Mouse (Mus musculus) urinary bladder, postnatal 10 days (tissue): ENCODE data around the gene Ctdsp2.

Source experiments
- DNase-seq: peaks from one replicate; pipeline ENCODE4 v3.0.0; 2022; ENCODE audit warnings: low spot score

Ctdsp2 gene

DNA sequence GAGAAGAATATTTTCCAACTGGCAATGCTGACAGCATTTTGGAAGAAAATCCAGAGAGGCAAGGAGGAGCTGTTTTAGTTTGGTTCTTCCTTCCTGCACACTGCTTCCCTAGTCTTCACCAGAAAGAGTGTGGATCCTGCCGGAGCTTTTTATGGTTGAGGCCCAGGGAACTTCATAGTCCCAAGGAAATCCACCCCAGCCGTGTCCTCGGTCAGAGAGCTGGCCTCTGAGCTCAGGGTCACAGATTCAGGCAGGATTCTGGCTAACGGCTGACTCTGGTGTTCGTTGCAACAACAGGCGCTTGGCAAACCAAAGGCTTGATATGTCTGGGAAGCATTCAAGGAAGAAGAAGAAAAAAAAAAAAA, 15.6 kb upstream of the Ctdsp2 start:
- DNase-seq, result no peak

DNA sequence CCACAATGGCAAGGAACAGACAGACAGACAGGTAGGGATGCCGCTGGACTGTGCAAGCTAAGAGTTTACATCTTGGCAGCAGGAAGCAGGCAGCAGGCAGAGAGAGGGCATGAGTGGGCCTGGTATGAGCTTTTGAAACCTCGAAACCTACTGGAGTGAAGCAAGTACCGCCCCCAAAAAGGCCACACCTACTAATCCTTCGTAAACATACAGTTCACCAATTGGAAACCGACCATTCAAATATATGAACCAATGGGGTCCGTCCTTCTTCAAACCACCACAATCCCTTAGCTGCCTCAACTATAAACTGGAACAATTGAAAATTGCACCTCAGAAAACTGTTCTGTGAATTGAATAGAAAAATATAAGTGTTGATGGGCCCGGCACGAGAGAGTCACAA, 14.7 kb upstream of the Ctdsp2 start:
- DNase-seq, result no peak

DNA sequence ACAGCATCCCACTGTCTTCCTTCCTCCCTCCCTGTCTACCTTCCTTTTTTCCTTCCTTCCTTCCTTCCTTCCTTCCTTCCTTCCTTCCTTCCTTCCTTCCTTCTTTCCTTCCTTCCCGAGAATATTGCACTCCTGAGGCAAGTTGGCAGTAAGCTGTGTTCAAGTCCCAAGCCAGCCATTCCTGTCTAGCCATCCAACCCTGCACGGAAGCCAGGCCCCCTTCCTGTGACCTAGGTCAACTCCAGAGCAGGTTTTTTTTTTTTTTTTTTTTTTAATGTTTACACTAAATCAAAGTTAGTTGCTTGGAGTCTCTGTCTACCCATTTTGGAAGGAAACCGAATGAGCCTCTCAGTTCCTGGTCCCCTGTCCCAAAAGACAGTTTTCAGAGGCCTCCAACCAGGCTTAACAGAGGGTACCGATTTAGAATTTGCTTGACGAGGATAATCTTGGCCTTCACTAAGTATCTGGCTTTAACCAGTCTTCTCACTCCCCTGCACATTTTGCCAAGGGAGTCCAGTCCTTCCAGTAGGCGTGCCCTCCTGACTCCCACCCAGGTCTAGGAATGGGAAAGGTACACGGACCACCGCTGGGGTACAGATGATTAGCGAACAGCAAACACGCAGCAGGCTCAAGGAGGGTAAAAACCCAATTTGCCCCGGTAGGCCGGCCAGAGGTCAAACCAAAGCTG, 7.0 kb upstream of the Ctdsp2 start:
- DNase-seq, result no peak

DNA sequence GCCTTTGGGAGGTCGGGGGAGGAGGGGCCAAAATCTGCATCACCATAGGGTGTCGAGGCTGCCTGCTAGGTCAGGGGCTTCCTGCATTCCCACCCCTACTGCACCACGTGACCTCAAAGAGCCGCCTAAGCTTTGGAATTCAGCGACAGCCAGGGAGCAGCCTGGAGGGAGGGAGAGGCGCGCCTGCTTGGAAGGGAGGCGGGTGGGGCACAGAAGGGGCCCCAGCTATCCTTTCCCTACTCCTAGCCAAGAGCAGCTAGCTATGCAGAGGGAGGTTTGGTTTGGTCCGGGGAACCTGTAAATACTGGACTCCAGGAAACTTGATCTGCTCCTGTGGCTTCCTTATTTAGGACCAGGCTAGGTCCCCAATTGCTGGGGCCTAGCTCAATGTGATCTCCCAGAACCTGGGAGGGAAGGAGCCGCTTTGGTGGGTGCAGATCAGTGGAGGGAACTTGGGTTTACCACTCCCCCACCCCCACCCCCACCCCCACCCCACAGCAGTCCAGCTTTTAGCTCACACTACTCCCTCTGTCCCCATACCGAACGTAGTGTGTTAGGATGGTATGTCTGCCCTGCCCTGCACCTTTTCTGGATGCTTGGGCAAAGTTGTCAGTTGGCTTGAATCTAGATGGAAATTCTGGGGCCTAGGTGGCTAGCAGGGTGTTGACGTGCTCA, 6.3 kb upstream of the Ctdsp2 start:
- no peak for DNase-seq

DNA sequence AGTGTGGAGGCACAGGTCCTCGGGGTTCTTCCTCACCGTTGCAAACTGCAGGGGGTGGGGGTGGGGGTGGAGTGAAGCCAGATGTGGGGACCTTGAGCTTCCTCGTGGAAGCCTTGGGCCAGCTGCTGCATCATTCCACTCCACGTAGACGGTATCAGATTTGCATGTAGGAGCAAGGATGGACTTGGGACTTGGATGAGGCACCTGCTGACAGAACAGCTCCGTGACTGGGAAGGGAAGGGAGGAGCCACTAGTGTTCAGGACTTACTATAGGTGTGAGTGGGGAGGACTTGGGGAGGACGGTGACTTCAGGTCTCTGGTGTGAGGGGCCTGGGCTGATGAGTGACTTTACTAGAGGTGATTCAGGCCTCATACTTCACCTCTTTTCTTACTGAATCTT, 5.5 kb upstream of the Ctdsp2 start:
- DNase-seq, result no peak

DNA sequence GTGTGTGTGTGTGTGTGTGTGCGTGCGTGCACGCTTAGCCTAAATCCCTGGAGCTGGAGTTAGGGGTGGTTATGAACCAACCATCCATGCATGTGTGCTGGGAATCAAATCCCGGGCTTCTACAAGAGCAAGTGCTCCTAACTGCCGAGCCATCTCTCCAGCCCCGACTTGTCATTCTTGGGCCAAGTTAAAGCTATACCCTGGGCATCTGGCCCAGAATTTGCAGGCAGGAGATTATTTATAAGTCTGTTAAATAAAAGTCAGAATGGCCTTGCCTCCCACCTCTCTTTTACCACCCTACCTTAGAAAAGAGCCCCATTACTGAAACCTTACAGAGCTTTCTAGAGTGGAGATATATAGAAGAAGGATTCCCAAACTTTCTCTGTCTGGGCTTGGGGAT, 2.8 kb upstream of the Ctdsp2 start:
- no peak for DNase-seq

DNA sequence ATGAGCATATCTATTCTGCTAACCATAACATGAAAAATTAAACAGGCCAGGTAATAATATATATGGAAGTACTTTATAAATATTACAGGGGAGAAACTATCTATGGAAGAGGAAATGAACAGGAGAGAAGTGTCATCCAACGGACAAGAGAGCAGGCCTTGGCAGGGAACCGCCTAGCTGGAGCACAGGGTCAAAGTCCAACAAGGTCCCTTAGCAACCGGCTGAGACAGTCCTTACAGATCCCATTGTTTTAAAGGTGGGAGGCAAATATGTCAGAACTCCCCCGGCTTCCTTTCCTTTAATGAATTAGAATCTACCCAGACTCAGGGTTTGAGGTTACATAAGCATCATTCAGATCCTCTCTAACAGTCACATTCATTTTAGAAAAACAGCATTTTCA, 1.4 kb upstream of the Ctdsp2 start:
- no peak for DNase-seq

DNA sequence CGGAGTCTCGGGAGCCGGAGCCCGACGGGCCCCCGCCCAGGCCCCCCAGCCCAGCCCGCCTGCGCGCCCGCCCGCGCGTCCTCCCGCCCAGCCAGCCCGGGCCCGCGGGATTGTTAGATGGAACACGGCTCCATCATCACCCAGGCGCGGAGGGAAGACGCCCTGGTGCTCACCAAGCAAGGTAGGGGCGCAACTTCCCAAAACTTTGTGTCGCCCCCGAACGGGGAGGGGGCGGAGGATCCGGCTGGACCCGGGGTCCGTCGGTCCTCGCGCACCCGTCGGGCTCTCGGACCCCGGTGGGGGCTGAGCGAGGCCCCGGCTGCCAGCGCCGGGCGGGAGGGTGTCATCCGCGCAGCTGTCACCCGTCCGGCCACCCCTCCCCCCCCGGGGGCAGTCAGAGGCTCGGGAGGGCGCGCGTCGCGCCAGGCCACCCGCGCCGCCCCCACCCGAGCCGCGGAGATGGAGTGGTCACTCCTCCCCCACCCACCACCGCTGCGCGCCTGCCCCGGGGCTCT, 661 bp downstream of the Ctdsp2 start:
- DNase-seq, result no peak

DNA sequence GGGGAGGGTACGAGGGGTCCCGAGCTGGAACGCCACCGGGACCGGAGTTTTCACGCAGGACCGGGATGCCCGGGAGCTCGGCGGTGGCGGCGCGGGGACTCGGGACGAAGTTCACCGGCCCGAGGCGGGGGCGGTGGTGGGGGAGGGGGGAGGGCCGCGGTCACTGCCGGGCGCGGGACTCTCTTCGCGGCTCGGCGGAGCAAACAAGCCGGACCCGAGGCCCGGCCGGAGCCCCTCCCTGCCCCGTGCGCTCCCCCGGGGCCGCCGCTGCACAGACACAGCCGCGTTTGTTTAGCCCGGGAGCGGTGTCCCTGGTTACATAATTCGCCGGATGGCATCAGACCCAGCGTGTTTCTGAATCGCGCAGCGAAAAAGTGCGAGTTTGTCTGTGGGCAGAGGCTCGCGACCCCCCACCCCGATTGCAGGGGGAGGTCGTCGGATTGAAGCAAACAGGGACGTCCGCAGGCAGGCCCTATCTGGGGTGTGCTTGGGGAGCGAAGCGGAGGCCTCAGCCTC, 1.2 kb downstream of the Ctdsp2 start:
- DNase-seq, result no peak

DNA sequence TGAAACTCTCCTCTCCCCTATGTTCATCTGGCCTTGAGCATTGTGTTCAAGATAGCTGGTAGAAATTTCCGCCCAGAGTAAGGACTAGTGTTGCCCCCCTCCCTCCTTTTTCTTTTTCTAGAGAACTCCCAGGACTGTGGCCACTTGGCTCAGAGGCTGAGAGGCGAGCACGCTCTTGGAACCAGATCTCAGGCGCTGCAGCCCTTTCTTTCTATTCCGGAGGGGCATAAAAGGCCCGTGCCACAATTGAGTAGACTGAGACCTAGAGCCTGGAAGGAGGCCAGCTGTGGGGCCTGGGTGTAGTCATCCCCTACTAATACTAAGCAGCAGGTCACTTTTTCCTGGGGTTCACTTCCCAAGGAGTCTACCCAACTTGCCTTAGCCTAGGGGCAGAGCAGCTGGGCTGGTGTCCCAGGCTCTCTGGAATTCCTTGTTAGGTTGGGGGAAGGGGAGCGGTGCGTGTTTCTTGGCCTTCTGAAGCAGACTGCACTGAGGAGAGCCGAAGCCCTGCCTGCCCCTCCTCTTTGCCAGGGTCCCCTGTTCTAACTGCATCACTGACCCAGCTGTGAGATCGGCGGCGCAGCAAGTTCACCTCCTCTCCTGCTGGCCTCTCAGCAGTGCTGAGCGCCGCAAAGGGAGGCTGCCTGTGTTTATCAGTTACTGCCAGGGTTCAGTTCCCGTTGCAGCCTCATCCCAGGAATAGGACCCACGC, 1.9 kb downstream of the Ctdsp2 start:
- no peak for DNase-seq

DNA sequence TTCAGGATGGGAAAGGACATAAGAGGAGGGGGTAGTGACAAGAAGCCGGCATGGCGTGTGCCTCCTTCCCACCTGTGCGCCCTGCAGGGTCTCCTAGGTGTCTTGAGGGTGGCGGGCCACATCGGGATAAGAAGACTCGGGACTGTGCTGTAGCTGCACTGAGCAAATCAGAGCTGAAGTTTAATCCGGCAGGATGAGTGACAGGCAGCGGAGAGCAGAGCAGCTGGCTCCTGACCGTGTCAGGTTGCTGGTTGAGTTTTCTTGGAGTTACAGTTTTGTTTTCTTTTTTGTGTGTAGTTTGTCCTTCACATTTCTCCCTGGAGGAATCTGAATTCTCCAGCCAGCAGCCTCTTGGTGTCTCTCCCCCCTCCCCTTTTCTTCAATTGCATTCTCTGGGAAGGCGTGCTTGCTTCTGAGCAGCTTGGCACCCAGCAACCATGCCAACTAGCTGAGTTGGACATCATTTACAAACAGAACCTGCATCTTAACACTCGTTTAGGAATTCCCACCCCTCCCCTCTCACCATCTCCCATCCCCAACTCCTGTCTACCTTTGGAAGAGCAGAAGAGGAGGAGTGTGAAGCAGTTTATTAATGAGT, 2.5 kb downstream of the Ctdsp2 start:
- no peak for DNase-seq

DNA sequence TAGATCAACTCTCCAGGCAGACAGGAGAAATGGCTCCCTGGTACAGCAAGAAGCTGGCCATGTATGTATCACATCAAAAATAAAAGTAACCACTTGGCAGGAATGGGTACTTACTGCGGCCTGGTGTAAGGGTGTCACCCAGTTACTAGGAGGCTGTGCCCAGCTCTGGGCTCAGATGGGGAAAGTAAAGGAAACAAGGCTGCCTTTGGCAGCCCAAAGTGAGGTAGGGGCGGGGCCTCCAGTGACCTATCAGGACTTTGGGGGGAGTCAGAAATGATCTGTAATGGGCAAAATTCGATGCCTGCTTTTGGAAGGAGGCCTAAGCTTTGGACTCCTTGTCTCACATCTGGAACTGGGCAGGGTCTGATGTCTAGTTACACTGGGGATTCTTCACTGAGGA, 3.2 kb downstream of the Ctdsp2 start:
- DNase-seq, result no peak

DNA sequence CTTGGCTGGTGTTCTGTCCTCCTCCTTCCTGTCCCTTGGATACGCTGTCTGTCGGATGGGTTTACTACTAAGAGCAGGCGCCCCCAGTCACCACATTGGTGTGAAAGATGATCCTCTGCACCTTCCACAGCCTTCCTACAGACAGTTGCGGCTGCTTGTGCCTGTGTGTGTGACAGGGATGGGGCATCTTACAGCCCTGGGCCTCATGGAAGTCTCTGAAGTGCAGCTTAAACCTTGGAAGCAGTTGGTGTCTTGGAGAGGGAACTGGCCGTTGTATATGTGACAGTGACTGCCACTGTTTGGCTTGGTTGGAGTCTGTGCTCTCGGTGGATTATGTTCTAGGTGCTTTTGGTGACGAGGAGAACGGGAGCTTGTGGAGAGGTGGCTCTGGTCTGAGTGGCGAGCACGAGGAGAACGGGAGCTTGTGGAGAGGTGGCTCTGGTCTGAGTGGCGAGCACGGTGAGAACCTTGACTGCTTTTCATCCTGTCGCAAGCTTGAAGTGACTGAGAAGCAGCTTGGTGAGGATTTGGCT, 4.7 kb downstream of the Ctdsp2 start:
- no peak for DNase-seq

DNA sequence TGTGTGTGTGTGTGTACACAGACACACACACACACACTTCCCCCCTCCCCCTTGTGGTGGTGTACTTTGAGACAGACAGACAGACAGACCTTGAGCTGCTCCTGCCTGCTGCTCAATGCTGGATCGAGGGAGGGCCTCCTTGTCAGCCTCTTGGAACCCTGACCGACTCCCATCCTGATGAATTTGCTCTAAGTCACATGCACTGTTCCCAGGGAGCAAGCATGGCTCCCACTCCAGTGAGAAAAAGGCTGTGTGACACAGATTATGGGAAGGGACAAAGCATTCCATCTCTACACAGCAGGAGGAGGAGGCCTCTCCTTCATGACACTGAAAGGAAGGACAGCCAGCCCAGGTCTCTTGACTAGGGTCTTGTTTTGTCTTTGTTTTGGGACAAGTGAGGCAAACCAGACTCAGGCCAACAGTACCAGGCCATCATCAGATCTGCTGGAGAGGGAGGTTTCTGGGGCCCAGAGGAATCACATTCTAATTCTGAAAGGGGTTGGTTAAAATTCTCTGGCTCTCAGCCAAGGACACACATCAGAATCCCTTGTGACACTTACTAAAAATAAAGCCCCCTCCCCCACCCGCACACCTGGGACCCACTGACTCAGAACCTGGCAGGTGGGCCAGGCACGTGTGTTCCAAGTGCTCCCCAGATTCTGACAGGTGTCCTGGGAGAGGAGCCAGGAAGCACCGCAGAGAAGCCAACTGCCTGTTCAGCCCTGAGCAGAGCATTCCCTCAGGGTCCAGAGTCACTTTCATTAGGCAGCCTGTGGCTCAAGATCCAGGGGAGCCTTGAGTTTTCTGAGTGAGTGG, 5.9 kb downstream of the Ctdsp2 start:
- DNase-seq, result no peak

DNA sequence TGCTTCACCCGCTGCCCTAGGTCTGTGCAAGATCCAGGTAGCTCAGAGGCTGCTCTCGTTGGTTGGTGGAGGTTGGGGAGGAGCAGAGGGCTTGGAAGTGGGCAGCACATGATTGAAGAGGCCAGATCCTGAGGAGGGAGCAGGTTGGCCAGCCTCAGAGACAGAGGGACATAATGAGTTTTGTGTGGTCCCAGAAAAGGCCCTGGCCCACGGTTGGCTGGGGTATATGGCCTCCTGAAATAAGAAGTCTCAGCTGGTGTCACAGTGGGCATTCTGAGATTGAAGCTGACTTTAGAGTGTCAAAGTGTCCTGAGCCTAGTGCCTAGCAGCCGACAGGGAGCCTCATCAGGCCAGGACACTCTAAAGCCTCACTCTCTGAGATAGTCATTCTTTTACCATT, 6.6 kb downstream of the Ctdsp2 start:
- no peak for DNase-seq

DNA sequence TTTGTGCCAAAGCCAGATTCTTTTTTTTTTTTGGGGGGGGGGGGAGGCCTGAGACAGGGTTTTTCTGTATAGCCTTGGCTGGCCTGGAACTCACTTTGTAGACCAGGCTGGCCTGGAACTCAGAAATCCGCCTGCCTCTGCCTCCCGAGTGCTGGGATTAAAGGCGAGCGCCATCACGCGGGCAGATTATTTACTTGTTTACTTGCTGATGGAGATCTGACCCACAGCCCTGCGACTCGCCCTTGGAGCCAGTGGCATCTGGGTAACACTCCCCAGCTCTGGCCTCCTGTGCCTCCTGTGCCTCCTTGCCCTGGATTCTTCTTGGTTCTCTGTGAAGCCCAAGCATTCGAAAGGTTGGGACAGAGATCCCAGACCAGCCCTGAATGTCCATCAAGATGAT, 7.1 kb downstream of the Ctdsp2 start:
- no peak for DNase-seq

DNA sequence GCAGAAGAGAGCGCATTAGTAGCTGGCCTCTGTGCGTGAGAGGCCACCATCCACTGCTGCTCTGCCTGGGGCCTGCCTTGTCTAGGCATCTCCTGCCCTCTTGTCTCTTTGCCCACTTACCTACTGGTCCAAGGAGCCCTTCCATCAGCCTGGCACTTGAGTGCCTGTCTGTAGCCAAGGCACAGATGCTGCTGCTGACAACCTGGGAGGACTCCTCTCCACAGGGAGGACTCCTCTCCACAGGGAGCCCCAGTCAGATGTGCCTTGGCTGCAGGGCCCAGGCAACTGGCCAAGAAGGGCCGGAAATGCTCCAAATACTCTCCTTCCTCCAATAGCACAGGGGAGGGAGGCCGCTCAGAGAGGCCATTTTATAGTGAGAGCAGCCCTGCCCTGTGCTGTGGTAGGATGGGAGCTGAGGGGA, 8.0 kb downstream of the Ctdsp2 start:
- peak; percentile 38 for DNase-seq

DNA sequence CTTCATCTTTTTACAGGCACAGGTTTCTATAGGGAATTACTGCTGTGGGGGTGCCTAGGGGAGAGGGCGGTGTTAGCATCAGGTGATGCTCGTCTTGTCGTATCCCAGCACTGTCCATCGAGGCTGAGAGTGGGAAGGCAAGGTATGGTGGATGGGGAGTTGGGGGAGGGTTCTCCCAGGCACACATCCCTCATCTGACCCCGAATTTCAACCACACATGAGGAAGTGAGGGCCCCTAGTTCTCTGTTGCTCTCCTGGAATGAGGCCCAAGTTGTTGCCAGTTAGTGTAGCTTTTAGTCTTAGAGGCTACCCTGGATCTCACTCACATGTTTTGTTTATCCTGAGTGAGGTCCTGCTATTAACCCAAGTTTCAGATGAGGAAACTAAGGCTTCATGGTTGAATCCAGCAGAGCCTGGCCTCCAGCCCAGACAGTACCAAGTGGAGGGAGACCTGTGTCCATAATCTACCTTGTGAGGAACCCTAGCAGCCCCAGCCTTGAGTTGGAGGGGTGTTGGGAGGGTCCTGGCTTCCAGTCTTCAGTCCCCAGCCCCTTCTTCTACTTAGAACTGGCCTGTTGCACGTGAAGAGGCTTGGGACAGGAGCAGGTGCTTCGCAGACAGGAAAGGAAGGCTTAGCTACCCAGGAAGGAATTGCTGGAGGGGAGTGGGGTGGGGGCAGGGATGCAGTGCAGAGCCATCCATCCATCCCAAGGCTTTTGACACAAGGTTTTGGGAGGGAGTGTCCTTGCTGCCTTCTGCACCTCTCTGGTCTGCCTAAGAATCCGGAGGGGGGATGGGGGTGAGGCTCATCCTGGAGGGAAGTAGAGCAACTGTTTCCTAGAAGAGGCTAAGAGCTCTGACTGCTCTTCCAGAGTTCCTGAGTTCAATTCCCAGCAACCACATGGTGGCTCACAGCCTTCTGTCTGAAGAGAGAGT, 8.9 kb downstream of the Ctdsp2 start:
- DNase-seq, result no peak

DNA sequence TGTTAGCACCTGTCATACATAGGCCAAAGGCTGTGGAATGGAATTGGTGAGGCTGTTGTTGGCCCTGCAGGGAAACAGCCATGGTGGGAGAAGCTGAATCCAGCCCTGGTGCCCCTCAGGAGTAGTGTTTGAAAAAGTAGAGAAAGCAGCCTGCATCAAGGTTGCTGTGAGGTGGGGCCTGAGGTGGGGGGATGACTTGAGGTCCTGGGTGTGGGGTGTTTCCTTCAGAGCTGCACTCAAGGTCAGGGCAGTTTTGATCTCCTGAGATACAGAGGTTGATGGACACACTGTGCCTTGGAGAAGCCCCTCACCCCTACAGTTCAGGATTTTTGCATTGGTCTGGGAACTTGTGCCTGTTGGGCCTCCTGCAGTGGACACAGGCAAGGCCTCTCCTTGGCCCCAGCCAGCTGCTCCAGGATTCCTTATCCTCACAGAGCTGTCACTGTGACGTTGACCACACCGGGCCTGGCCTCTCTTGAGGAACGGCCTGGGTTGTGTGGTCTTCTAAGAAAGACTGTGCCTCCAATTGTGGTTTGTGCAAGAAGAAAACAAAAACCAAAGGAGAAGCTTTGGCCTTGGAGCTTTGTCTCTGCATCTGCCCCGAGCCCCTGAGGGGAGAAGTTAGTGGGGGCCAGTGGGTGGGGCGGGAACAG, 10.1 kb downstream of the Ctdsp2 start:
- no peak for DNase-seq
